Mouse (Mus musculus) urinary bladder, postnatal 36 days (tissue): ENCODE data around the gene Arhgap30.

ENCODE experiments used
- DNase-seq, 2 experiments: peaks; one replicate each; pipeline ENCODE4 v3.0.0; 2022; ENCODE audit warnings: low spot score in 2 of 2, mixed read lengths in 1 of 2

The Arhgap30 gene

DNA sequence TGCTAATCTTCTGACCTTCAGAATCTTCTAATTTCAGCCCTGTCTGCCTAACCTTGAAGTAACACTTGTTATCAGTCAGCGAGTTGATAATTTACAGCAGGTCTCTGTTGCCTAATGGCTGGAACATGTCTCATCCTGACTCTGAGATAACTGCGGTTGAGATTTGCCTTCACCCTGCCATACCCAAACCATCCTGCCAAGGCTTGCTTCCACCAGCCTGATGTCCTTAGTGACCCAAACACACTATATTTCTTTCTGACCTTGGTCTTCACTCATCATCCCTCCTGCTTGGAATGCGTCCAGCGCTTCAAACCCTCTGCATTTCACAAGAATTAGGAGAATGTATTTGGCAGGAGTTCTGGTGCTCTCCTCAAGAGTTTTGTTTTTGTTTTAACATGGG lies 36.4 kb downstream of the Arhgap30 start:
- DNase-seq: peak; percentile 47 to 63

DNA sequence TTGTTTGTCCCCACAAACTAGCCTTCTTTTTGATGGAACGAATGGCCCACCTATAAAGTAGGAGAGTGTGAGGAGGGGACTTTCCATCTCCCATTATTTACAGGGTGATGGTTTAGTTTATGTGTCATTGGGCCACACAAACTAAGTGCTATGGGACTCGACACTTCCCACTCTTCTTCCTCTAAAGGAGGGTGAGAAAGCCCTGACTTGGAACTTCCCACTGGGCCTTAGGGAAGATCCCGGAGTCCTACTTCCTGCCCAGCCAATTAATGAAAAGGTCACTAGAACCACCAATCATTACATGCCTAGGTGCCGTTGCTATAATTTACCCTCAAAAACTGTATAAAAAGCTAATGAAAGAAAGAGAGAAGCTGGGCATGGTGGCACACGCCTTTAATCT lies 43.4 kb downstream of the Arhgap30 start:
- no peak for DNase-seq

- DNase-seq: no peak
These were observed 46.6 kb downstream of the Arhgap30 start for GRCm38 (mm10) chr1:171435288-171435814.

DNA sequence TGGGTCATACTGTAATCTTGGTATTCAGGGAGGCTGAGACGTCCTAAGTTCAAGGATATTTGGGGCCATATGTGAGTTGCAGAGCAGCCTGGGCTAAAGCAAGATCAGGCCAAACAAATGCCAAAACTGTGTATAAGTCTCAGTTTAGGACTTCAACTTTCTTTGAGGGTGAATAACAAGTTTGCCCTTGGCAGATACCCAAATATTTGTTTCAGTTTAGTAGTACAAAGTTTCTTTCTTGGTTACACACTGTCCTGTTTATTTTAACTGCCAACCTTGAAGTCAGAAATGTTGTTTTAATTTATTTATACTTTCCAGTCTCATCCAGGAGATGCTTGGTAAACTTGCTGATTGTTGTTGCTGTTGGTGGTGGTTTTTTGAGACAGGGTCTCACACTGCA lies 47.2 kb downstream of the Arhgap30 start:
- DNase-seq: no peak

- peak; percentile 94 to 95 for DNase-seq
These were observed 48.7 kb downstream of the Arhgap30 start, which contains the start of gene F11r for GRCm38 (mm10) chr1:171437264-171438013. F11r (plus strand) TSS chr1:171437535.

GRCm38 (mm10) chr1:171438014-171438670 lies 49.4 kb downstream of the Arhgap30 start:
- DNase-seq: peak; percentile 49 to 58

DNA sequence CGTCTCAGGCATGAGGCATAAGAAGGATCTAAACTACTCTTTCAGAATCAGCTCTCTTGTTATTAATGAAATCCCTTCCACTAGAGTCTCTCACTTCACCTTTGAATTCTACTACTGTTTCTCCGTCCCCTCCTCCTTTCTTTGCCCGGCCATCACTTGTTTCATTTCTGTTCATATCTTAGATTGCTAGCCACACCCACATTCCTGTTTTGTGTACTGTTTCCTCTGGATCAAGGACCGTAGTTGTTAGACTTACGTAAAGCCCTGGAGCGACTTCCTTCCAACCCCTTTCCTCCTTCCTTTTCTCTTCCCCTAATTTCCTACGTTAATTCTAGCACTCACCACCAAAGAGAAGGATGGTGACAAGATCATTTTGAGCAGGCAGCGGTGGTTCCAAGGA lies 50.3 kb downstream of the Arhgap30 start:
- DNase-seq: no peak

DNA sequence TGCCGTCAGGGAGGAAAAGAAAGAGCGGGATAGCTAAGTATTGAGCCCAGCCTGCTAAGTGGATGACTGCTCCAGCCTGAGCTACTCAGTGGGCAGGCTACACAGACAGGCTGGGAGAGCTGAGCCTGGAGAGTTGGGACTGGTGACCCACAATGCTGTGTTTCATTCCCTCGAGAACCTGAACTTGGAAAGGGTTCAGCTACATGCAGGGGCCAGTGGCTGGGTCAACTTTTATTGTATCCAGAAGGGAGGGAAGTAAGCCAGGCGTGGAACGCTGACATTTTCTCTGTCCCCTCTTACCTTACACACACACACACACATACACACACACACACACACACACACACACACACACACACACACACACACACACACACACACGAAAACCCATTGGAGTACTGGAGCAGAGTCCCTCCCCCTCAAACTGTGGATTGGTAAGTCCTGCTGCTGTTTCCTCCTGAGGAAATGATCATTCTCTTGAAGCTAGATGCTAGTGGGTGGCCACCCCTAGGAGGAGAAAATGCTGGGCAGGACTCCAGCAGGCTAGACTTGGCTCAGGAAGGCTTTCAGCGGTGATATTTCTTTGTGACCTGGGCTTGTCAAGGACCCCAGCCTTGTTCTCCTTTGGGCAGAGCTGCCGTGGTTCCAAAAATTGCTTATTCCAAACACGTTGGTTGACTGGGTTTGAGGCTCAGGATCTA lies 51.4 kb downstream of the Arhgap30 start:
- peak in 1 of 2 experiments; percentile 66 for DNase-seq

- peak in 1 of 2 experiments; percentile 49 for DNase-seq
These were observed 53.0 kb downstream of the Arhgap30 start for GRCm38 (mm10) chr1:171441466-171442412.

- no peak for DNase-seq
These were observed 53.6 kb downstream of the Arhgap30 start for GRCm38 (mm10) chr1:171442413-171442760.

GRCm38 (mm10) chr1:171445050-171445449 lies 56.3 kb downstream of the Arhgap30 start:
- DNase-seq: no peak

- DNase-seq: no peak
These were observed 58.1 kb downstream of the Arhgap30 start for GRCm38 (mm10) chr1:171446854-171447253.

- DNase-seq: no peak
These were observed 58.9 kb downstream of the Arhgap30 start for GRCm38 (mm10) chr1:171447692-171448091.

GRCm38 (mm10) chr1:171450062-171450461 lies 61.3 kb downstream of the Arhgap30 start:
- no peak for DNase-seq

DNA sequence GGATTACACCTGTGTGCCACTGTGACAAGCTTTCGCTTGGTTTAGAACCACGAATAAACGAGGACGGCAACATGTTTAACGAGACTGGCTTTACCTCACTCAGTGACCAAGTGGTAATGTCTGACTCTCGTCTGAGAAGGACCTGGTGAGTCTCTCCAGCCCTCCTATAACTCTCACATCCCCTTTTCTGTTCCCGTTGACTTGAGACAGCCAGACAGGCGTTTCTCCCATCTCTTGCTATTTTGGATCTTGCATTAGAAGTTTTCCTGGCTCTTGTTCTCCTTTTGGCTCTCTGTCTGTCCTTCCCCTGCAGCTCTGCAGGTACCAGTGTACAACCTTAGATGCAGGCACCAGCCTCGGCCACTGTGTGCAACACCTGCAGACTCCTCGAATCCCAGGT lies 62.2 kb downstream of the Arhgap30 start:
- DNase-seq: no peak

GRCm38 (mm10) chr1:171452522-171452921 lies 63.8 kb downstream of the Arhgap30 start:
- no peak for DNase-seq

- no peak for DNase-seq
These were observed 64.2 kb downstream of the Arhgap30 start for GRCm38 (mm10) chr1:171452923-171453322.

- no peak for DNase-seq
These were observed 66.2 kb downstream of the Arhgap30 start for GRCm38 (mm10) chr1:171454926-171455325.

- no peak for DNase-seq
These were observed 68.8 kb downstream of the Arhgap30 start for GRCm38 (mm10) chr1:171457568-171457967.

- DNase-seq: no peak
These were observed 71.0 kb downstream of the Arhgap30 start for GRCm38 (mm10) chr1:171459791-171460190.
